Mouse (Mus musculus): ENCODE measurements around the gene Taar7f.
"Not testable (repeated sequence)": the region's sequence is repeated elsewhere in the genome, so short reads cannot be mapped to it uniquely, and the experiment has no call there.

The Taar7f gene

DNA sequence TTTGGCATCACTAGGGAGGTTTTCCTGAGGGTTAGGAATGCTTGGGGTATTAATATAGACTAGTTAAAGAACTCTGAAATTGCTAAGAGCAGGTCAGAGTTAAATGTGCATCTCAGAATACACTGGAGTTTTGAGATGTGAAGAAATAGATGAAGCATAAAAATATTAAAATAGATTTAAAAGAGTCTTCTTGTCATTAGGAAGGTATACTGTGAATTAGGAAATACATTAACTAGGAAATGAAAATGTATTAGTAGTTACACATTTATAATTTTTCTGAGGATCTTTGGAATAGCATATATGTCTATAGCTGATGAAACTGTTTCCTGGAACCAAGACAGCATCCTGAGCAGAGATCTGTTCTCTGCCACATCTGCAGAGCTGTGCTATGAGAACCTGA is at the start of gene Taar7f:
Gene Taar7f (plus strand): TSS at position 301 of the 400 bp plus-strand sequence.
- DNase-seq (ENCODE audit: low read depth, low spot score), result no peak

DNA sequence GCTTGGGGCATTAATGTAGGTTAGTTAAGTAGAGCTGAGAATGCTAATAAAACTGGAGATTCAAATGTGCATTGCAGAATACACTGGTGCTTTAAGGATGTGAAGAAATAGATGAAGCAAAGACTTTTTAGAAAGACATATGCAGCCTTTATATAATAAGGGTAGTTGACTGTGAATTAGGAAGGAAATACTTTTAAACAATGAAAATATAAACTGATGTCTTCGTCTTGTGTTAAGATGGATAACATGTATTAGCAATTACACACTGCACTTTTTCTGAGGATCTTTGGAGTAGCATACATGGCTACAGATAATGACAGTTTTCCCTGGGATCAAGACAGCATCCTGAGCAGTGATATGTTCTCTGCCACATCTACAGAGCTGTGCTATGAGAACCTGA is 49.7 kb upstream of the Taar7f start, which contains the start of gene Taar7b:
Gene Taar7b (plus strand): TSS at position 301 of the 400 bp plus-strand sequence.
- no peak for DNase-seq (ENCODE audit: low read depth, low spot score)

DNA sequence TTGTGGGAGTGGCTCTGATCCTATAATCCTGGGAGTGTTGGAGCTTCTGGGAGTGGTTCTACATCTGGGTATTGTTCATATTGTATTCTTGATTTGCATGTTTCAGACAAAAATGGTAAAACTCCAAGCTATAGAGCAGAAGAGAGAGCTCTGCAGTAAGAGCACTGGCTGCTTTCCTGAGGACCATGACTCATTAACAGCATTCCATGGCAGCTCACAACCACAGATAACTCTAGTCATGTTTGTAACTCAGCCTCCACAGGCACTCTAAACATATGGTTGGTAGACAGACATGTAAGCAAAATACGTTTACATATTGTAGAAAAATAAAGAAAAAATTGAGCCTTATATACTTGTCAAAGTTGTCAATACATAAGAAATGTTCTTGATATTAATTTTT is 42.9 kb upstream of the Taar7f start:
- no peak for DNase-seq (ENCODE audit: low read depth, low spot score)

DNA sequence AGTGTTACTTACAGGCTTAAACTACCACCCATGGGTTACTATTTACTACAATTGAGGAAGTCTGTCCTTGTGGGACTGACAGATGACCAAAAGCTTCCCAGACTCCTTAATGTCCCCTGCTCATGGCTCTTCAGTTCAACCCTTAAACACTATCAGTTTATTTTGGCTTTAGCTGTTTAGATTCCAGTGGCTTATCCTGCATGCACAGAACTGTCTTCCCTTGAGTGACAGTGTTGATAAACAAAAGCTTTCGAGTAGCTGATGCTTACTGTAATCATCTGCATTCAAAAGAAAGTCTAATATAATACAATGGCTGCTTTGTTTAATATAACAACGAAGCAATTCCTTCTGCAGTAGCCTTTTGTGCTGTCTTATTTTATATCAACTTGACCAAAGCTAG is 42.3 kb upstream of the Taar7f start:
- DNase-seq (ENCODE audit: low read depth, low spot score), result no peak

DNA sequence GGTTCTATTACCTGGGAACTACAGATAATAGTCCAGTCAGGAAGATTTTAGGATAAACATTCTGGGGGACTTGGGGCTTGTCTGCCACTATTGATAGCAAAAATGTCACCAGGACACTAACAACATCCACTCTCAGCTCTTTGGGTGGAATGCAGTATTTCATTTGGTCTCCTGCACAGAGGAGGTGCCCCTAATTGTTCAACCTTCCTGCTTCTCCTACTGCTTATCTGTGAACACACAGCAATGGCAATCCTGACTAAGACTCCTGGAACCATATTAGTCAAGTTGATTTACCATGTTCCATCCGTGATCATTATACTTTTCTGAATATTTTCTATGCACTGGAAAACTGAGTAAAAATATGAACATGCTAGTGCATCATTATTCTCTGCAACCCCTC is 41.2 kb upstream of the Taar7f start:
- DNase-seq (ENCODE audit: low read depth, low spot score), result no peak

DNA sequence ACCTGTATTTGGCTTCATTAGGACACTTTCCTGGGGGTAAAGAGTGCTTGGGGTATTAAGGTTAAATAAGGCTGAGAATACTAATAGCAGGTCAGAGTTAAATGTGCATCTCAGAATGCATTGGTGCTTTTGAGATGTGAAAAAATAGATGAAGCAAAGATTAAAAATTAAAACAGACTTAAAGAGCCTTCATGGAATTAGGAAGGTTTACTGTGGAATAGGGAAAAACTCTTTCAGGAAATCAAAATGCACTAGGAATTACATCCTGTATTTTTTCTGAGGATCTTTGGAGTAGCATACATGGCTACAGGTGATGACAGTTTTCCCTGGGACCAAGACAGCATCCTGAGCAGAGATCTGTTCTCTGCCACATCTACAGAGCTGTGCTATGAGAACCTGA is 22.4 kb upstream of the Taar7f start, which contains the start of gene Taar7d:
Gene Taar7d (plus strand): TSS at position 301 of the 400 bp plus-strand sequence.
- DNase-seq (ENCODE audit: low read depth, low spot score), result no peak

DNA sequence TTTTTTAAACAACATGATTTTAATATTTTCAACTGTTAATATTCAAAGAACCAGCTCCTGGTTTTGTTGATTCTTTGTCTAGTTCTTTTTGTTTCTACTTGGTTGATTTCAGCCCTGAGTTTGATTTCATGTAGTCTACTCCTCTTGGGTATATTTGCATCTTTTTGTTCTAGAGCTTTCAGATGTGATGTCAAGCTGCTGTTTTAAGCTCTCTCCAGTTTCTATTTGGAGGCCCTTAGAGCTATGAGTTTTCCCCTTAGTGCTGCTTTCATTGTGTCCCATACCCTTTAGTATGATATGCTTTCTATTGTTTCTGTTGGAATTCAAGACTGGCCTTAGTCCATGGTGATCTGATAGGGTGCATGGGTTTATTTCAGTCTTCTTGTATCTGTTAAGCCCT is 18.0 kb upstream of the Taar7f start:
- DNase-seq (ENCODE audit: low read depth, low spot score), result no peak

DNA sequence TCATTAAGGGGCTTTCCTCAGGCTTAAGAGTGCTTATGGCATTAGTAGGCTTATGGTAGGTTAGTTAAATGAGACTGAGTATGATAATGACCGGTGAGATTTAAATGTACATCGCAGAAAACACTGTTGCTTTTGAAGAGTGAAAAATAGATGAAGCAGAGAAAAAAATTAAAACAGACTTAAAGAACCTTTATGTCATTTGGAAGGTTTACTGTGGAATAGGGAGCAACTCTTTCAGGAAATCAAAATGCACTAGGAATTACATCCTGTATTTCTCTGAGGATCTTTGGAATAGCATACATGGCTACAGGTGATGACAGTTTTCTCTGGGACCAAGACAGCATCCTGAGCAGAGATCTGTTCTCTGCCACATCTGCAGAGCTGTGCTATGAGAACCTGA is 12.0 kb upstream of the Taar7f start, which contains the start of gene Taar7e:
Gene Taar7e (plus strand): TSS at position 301 of the 400 bp plus-strand sequence.
- DNase-seq (ENCODE audit: low read depth, low spot score), result no peak

DNA sequence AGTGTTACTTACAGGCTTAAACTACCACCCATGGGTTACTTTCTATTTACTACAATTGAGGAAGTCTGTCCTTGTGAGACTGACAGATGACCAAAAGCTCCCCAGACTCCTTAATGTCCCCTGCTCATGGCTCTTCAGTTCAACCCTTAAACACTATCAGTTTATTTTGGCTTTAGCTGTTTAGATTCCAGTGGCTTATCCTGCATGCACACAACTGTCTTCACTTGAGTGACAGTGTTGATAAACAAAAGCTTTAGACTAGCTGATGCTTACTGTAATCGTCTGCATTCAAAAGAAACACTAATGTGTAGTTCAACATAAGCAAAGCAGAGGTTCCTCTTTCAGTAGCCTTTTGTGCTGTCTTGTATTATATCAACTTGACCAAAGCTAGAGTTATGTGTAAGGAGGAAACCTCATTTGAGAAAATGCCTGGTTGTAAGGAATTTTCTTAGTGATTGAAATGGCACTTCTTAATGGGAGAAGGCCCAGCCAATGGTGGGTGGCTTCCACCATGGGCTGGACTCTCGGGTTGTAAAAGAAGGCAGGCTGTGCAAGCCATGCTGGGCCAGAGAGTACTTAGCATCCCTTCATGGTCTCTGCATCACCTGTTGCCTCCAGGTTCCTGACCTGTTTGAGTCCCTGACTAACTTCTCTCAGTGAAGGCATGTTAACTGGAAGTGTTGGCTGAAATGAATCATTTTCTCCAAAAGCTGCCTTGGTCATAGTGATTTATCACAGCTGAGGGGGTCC is 9.0 kb upstream of the Taar7f start:
- peak; percentile 33 for DNase-seq (ENCODE audit: low read depth, low spot score)

DNA sequence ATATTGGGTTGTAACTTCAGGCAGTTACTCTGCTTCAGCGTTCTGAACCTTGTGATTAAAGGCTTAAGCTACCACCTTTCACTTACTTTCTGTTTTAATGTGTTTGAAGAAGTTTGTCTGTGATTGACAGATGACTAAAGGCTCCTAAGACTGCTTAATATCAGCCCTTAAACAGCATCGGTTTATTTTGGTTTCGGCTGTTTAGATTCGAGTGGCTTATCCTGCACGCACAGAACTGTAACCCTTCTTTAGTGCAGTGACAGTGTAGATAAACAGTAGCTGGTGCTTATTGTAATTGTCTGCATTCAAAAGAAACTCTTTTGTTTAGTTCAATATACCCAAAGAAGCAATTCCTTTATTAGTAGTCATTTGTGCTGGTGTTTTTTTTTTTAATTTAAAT is 2.7 kb downstream of the Taar7f start:
- no peak for DNase-seq (ENCODE audit: low read depth, low spot score)

DNA sequence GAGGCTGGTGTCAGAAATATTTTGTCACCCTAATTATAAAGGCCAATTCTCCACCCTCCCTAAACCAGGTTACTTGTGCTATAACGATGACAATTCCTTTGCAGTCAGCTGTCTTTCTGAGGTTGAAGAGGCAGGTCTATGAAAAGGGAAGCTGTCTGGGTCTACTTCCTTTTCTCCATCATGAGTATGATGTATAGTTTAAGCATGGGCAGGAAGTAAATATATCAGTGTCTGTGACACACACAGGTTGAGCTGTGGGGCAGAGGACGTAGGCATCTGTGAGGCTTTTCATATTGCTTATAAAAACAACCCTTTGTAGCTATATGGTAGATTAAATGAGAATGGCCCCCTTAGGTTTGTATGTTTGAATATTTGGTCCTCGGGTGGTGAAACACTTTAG is 9.7 kb downstream of the Taar7f start:
- peak; percentile 15 for DNase-seq (ENCODE audit: low read depth, low spot score)

DNA sequence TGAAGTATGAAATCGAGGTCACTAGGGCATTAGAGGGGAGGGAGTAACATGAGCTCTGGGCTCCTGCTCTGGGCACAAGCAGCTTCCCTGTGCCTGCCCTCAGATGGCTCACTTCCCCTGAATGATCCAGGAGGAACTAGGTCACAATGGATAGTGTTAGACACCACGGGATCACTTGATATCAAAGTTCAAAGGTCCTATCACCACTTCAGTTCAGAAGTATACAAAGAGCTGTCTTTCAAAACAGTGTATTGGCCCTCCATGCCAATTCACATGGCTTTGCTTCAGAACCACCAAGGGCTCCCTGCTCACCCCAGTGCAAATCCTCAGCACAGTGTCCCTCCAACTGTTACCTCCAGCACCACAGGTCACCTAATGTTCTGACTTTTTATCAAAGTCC is 25.4 kb downstream of the Taar7f start:
- not testable (repeated sequence) for DNase-seq (ENCODE audit: low read depth, low spot score)

DNA sequence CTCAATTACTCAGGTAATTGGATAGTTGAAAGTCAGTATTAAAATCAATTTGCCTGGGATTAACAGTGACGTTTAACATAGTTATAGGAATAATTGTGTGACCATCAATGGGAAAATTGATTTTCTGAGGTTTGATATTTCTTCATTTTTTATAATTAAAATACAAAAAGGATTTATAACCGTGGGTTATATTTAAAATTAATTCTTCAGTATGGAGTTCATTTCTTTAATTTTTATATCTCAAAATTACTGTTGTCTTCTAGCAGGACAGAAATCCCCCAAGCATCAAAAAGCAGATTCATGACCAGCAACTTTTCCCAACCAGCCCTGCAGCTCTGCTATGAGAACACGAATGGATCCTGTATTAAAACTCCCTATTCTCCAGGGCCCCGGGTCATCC is 26.9 kb downstream of the Taar7f start, which contains the start of gene Taar8a:
Gene Taar8a (plus strand): TSS at position 301 of the 400 bp plus-strand sequence.
- not testable (repeated sequence) for DNase-seq (ENCODE audit: low read depth, low spot score)

DNA sequence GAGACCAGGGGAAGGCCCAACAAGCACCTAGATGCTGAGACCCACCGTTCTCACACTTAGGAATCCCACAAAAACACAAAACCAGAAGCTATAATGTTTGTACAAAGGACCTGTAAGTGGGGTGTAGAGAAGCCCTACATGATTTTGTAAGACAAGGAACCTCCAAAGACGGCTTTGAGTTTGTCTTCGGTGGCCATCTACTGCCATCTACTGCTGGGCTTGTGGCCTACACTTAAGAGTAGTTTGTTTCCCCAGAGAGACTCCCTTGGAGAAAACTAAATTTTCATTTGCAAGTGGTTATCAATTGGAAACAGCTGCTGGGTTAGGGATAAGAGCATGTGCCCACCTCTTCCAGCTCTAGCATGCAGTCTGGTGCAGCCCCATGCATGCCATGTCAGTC is 30.9 kb downstream of the Taar7f start:
- DNase-seq (ENCODE audit: low read depth, low spot score), result peak; percentile 53

DNA sequence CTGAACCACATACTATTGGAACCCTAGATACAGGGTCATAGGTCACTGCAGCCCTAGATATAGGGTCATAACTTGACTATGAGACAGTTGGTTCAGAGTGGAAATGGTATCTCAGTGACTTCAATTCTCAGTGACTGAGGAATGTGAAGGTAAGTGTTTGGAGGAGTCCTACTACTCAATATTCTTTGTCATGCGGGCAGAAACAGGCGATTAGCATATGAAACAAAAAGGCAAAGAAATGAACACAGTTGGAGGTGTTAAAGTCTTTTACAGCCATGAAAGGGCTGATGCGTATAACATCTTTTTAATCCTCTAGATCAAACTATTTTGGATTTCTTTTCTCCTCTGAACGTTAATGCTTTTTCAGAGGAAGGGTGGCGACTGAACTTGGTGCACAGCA is 36.6 kb downstream of the Taar7f start:
- no peak for DNase-seq (ENCODE audit: low read depth, low spot score)

DNA sequence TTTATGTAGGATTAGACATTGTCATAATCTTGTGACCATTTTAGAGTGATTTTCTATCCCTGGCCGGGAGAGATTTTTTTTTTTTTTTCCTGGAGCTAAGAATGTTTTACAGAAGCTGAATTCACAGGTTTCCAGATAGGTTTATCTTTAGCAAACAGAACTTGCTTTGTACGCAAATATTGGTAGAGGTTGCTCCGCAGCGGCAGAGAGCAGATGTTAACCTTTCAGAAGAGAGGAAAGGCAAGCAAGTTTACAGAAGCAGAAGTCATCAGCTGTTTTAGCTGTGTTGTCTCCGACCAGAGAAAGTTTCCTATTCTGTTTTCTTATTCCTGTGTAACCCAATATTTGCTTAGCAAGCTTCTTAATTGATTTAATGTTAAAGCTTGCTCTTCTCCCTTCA is 37.2 kb downstream of the Taar7f start:
- no peak for DNase-seq (ENCODE audit: low read depth, low spot score)

DNA sequence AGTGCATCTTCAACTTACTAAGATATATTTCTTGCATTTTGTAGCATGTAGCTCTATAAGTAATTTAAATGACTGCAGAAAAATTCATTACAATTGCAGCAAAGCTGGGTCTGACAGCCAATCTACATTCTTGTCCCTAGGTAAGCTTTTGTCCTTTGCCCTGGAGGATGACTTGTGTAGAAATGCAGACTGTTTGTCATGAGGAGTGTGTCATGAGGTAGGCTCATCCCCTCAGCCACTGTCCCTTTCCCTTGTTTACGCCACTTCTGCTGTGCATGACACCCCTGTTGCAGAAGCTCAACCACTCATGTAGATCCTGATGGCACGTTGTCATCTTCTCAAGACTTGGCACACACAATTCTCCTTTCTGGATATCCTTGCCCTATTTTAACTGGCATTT is 37.9 kb downstream of the Taar7f start:
- DNase-seq (ENCODE audit: low read depth, low spot score), result no peak

DNA sequence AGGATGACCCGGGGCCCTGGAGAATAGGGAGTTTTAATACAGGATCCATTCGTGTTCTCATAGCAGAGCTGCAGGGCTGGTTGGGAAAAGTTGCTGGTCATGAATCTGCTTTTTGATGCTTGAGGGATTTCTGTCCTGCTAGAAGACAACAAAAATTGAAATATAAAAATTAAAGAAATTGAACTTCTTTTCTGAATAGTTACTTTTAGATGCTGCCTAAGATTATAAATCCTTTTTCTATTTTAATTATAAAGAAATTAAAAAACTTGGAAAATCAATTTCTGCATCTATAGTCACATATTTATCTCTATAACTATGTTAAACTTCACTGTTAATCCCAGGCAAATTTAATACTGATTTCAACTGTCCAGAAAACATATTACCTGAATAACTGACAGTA is 42.9 kb downstream of the Taar7f start, which contains the start of gene Taar8b:
Gene Taar8b (minus strand): TSS at position 101 of the 400 bp plus-strand sequence.
- no peak for DNase-seq (ENCODE audit: low read depth, low spot score)

DNA sequence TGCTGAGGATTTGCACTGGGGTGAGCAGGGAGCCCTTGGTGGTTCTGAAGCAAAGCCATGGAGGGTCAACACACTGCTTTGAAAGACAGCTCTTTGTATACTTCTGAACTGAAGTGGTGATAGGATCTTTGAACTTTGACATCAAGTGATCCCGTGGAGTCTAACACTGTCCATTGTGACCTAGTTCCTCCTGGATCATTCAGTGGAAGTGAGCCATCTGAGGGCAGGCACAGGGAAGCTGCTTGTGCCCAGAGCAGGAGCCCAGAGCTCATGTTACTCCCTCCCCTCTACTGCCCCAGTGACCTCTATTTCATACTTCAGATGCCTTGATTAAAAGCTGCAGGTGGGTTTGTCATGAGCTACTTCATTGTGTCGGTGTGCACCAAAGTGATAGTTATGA is 47.7 kb downstream of the Taar7f start:
- not testable (repeated sequence) for DNase-seq (ENCODE audit: low read depth, low spot score)

All from A20 (cell line).